Mouse (Mus musculus): ENCODE results near the gene Bcar3.
"Not testable (repeated sequence)": the region's sequence is repeated elsewhere in the genome, so short reads cannot be mapped to it uniquely, and the experiment has no call there.

GRCm38 (mm10) chr3:122272565-122272964 is 21.4 kb upstream of the Bcar3 start:
- TF ChIP-seq CTCF (IDR thresholded peaks at IDR 0.05; ENCODE audit: extremely low read depth, insufficient read length, insufficient replicate concordance, low read depth, low read length); POLR2A (IDR thresholded peaks at IDR 0.05; ENCODE audit: low read depth, low read length): not testable (repeated sequence)

Data from small intestine, adult 2 months (tissue).